Mouse (Mus musculus) bone marrow macrophage, adult 2 months (primary cell): Measurements from ENCODE around the gene Trit1.

Experiments
- CTCF ChIP-seq: IDR thresholded peaks from 2 replicates; pipeline ENCODE4 v1.5.1; 2012; ENCODE audit warnings: low read depth, mild to moderate bottlenecking, low read length, moderate library complexity
- POLR2A ChIP-seq: IDR thresholded peaks from 2 replicates; pipeline ENCODE4 v1.6.1; 2012; ENCODE audit warnings: mild to moderate bottlenecking, low read depth, low read length, borderline replicate concordance

DNA sequence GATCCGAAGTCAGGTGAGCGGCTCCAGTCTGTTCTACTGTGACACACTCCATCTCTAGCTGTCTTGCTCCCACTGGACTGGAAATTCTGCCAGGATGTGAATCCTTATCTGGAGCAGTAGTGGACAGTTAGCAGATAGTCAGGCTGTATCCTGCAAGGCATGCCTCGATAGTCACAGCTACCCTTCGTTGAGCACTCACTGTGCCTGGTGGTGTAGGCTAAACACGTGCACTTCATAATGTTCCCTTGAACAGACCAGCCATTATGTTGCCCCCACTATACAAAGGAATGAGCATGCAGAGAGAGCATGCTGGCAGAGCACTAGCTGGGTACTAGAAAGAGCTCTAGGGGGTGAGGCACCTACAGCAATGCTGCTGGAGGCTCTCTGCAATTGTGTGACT is 45.3 kb downstream of the Trit1 start:
- no peak for TF ChIP-seq CTCF
- TF ChIP-seq POLR2A: no peak
